Comparison of ENCODE assay signal across 8 mouse cellular contexts in genomic region chr11:51649889-51650199, GRCm38 (mm10). TPM values are rescaled to one million over a fixed set of nuclear protein-coding genes. Genes with fewer than 3 reads are reported as not detected.
DNase-seq lines count a peak whose midpoint lies in the region; ATAC-seq and TF ChIP-seq lines count a peak whose summit lies in the region.

No protein-coding gene starts in this region.

- no peak for DNase-seq in heart, postnatal 36 days
- DNase-seq in liver, embryonic 11.5 days (ENCODE audit: low spot score): peak; percentile 55
- no peak for DNase-seq in layer of hippocampus, adult 8-10 months (ENCODE audit: low spot score in 2 of 2)
- no peak for DNase-seq in gastrocnemius, adult 18-20 months (ENCODE audit: low spot score)

- intact Hi-C loops in heart, postnatal 36 days (cut with DNase I): loop anchor here (1.0 to 2.0 kb wide), 2 partner anchors 30 to 43 kb away; partner anchors contain the start of gene Hnrnpab

- TF ChIP-seq EP300 in ES-Bruce4 (IDR thresholded peaks at IDR 0.05; ENCODE audit: insufficient read depth, low read depth, low read length): no peak

- H3K36me3 ChIP-seq in heart, embryonic 12.5 days: peaks cover 10% of the 10 kb centered on the region
- peaks cover 21% of the 10 kb centered on the region for H3K36me3 ChIP-seq in ES-Bruce4 (ENCODE audit: control insufficient read depth, insufficient read depth, low read length, poor library complexity, severe bottlenecking)
- H3K36me3 ChIP-seq in forebrain, embryonic 12.5 days (replicated peaks): no peaks in the 10 kb centered on the region
- peaks cover 3% of the 10 kb centered on the region; the same call in 1 of the 2 replicates for H3K36me3 ChIP-seq in liver, embryonic 11.5 days (ENCODE audit: control insufficient read depth, insufficient read depth, low read length)
- no peaks in the 10 kb centered on the region for H3K36me3 ChIP-seq in neural tube, embryonic 14.5 days (ENCODE audit: control insufficient read depth, insufficient read depth, low read length)

- TF ChIP-seq POLR2A in ES-Bruce4 (IDR thresholded peaks at IDR 0.05; ENCODE audit: insufficient read depth, low read length): no peak

- H3K27me3 ChIP-seq in heart, embryonic 12.5 days (replicated peaks): peaks cover 9% of the 10 kb centered on the region
- H3K27me3 ChIP-seq in ES-Bruce4 (ENCODE audit: control insufficient read depth, insufficient read depth, low read length, poor library complexity, severe bottlenecking): no peaks in the 10 kb centered on the region
- peaks cover 34% of the 10 kb centered on the region for H3K27me3 ChIP-seq in forebrain, embryonic 12.5 days
- peaks cover 16% of the 10 kb centered on the region for H3K27me3 ChIP-seq in liver, embryonic 11.5 days (replicated peaks; ENCODE audit: control insufficient read depth, insufficient read depth, low read length)
- H3K27me3 ChIP-seq in neural tube, embryonic 14.5 days (ENCODE audit: control insufficient read depth, insufficient read depth, low read length): peaks cover 5% of the 10 kb centered on the region; the same call in 1 of the 2 replicates

- no peaks in the 10 kb centered on the region for H3K9me3 ChIP-seq in heart, embryonic 12.5 days (replicated peaks)
- H3K9me3 ChIP-seq in ES-Bruce4 (replicated peaks; ENCODE audit: control insufficient read depth, insufficient read depth, low read length, poor library complexity, severe bottlenecking): no peaks in the 10 kb centered on the region
- H3K9me3 ChIP-seq in forebrain, embryonic 12.5 days: no peaks in the 10 kb centered on the region
- no peaks in the 10 kb centered on the region for H3K9me3 ChIP-seq in liver, embryonic 11.5 days (ENCODE audit: control insufficient read depth, low read length)
- no peaks in the 10 kb centered on the region for H3K9me3 ChIP-seq in neural tube, embryonic 14.5 days (ENCODE audit: control insufficient read depth, low read length)

- WGBS in heart, embryonic 12.5 days: 4% methylated on average over 7 of the region's 7 CpGs
- WGBS in forebrain, embryonic 12.5 days: 2% methylated on average over 7 of the region's 7 CpGs
- WGBS in liver, embryonic 11.5 days: 2% methylated on average over 7 of the region's 7 CpGs
- whole genome bisulfite sequencing in neural tube, embryonic 14.5 days: 3% methylated on average over 7 of the region's 7 CpGs

- H3K4me1 ChIP-seq in heart, embryonic 12.5 days (replicated peaks): peaks cover 36% of the 10 kb centered on the region
- H3K4me1 ChIP-seq in ES-Bruce4 (ENCODE audit: control insufficient read depth, insufficient read depth, low read length): peaks cover 3% of the 10 kb centered on the region
- peaks cover 31% of the 10 kb centered on the region for H3K4me1 ChIP-seq in forebrain, embryonic 12.5 days
- peaks cover 13% of the 10 kb centered on the region for H3K4me1 ChIP-seq in liver, embryonic 11.5 days (replicated peaks; ENCODE audit: control insufficient read depth, insufficient read depth, low read length)
- H3K4me1 ChIP-seq in neural tube, embryonic 14.5 days (ENCODE audit: control insufficient read depth, insufficient read depth, low read length): peaks cover 15% of the 10 kb centered on the region

- peak overlapping the region; percentile 66 for H3K4me3 ChIP-seq in heart, embryonic 12.5 days
- peak overlapping the region; percentile 84 for H3K4me3 ChIP-seq in ES-Bruce4 (ENCODE audit: low read depth, low read length)
- H3K4me3 ChIP-seq in forebrain, embryonic 12.5 days (replicated peaks): peak overlapping the region; percentile 55
- peak overlapping the region; percentile 50 for H3K4me3 ChIP-seq in liver, embryonic 11.5 days (ENCODE audit: low read depth, low read length)
- H3K4me3 ChIP-seq in neural tube, embryonic 14.5 days (ENCODE audit: low read depth, low read length): peak overlapping the region; percentile 53

- H3K9ac ChIP-seq in heart, embryonic 12.5 days: peak overlapping the region; percentile 84
- H3K9ac ChIP-seq in ES-Bruce4 (ENCODE audit: low read depth, poor library complexity, severe bottlenecking): peak overlapping the region; percentile 67
- peak overlapping the region; percentile 68 for H3K9ac ChIP-seq in forebrain, embryonic 12.5 days
- peak overlapping the region; percentile 11; the same call in 1 of the 2 replicates for H3K9ac ChIP-seq in liver, embryonic 11.5 days (ENCODE audit: low read depth, low read length)
- peak overlapping the region; percentile 53 for H3K9ac ChIP-seq in neural tube, embryonic 14.5 days (replicated peaks; ENCODE audit: low read depth, low read length)

- no peak for TF ChIP-seq CTCF in ES-Bruce4 (IDR thresholded peaks at IDR 0.05; ENCODE audit: low read depth, low read length)

- H3K27ac ChIP-seq in heart, embryonic 12.5 days (ENCODE audit: poor library complexity, severe bottlenecking): no peak overlapping the region
- H3K27ac ChIP-seq in ES-Bruce4 (ENCODE audit: insufficient read depth, low read length): peak overlapping the region; percentile 77
- no peak overlapping the region for H3K27ac ChIP-seq in forebrain, embryonic 12.5 days
- no peak overlapping the region for H3K27ac ChIP-seq in liver, embryonic 11.5 days (ENCODE audit: low read depth, low read length)
- H3K27ac ChIP-seq in neural tube, embryonic 14.5 days (ENCODE audit: low read depth, low read length): no peak overlapping the region

- H3K4me2 ChIP-seq in heart, embryonic 12.5 days: peak overlapping the region; percentile 96
- peak overlapping the region; percentile 85 for H3K4me2 ChIP-seq in forebrain, embryonic 12.5 days
- H3K4me2 ChIP-seq in liver, embryonic 11.5 days: peak overlapping the region; percentile 91
- peak overlapping the region; percentile 70 for H3K4me2 ChIP-seq in neural tube, embryonic 14.5 days (ENCODE audit: low read depth, low read length)

- ATAC-seq in heart, embryonic 12.5 days (ENCODE audit: insufficient number of reproducible peaks, low FRiP score): no peak
- ATAC-seq in forebrain, embryonic 12.5 days (ENCODE audit: low FRiP score): no peak
- peak; percentile 14; the same call in 1 of the 2 replicates for ATAC-seq in liver, embryonic 11.5 days (replicated peaks; ENCODE audit: low FRiP score)
- ATAC-seq in neural tube, embryonic 14.5 days (ENCODE audit: low read depth): no peak

RNA-seq across cellular contexts. Expression of gene N4bp3, which starts 0.8 kb away (rescaled TPM):
- polyA plus RNA-seq in heart, embryonic 12.5 days (2016; fragmentation: Nextera tagmentation; extraction: Ambion mirVana): 7.8 and 8.4 TPM in 2 replicates
- total RNA-seq in heart, postnatal 36 days (2021): 10 to 100 TPM; 13.4 to 16.3 TPM
- 18.5 and 19.9 TPM in 2 replicates for polyA plus RNA-seq in ES-Bruce4 (2011; ENCODE audit: insufficient read depth, insufficient read length, low read depth, missing spikeins)
- 9.5 and 10.5 TPM in 2 replicates for polyA plus RNA-seq in forebrain, embryonic 12.5 days (2016; fragmentation: Nextera tagmentation; extraction: Ambion mirVana)
- polyA plus RNA-seq in liver, embryonic 11.5 days (2014; fragmentation: Nextera tagmentation; extraction: Ambion mirVana): 7.2 and 7.9 TPM in 2 replicates
- polyA plus RNA-seq in neural tube, embryonic 14.5 days (2014; fragmentation: Nextera tagmentation; extraction: Ambion mirVana): 16.2 and 17.7 TPM in 2 replicates
- total RNA-seq in layer of hippocampus, adult 8-10 months (2022): 10 to 100 TPM; 15.0 to 18.9 (median 15.7) TPM
- 1 to 10 TPM; 2.0 to 2.6 TPM for total RNA-seq in gastrocnemius, adult 18-20 months (2021)

RNA-seq across cellular contexts. Expression of gene D930048N14Rik, which starts 0.9 kb away (rescaled TPM):
- polyA plus RNA-seq in heart, embryonic 12.5 days (2016; fragmentation: Nextera tagmentation; extraction: Ambion mirVana): 0.77 and 1.0 TPM in 2 replicates
- total RNA-seq in heart, postnatal 36 days (2021): under 1 TPM; 0.33 to 0.62 TPM
- polyA plus RNA-seq in ES-Bruce4 (2011; ENCODE audit: insufficient read depth, insufficient read length, low read depth, missing spikeins): 10.1 and 10.6 TPM in 2 replicates
- 0.66 and 0.91 TPM in 2 replicates for polyA plus RNA-seq in forebrain, embryonic 12.5 days (2016; fragmentation: Nextera tagmentation; extraction: Ambion mirVana)
- 1.3 and 1.5 TPM in 2 replicates for polyA plus RNA-seq in liver, embryonic 11.5 days (2014; fragmentation: Nextera tagmentation; extraction: Ambion mirVana)
- 1.7 and 1.8 TPM in 2 replicates for polyA plus RNA-seq in neural tube, embryonic 14.5 days (2014; fragmentation: Nextera tagmentation; extraction: Ambion mirVana)
- 1 to 10 TPM; 1.3 to 2.5 (median 2.0) TPM for total RNA-seq in layer of hippocampus, adult 8-10 months (2022)
- under 1 TPM; 0.09 to 0.14 TPM for total RNA-seq in gastrocnemius, adult 18-20 months (2021)

RNA-seq across cellular contexts. Expression of gene Rmnd5b, which starts 14.1 kb away (rescaled TPM):
- 27.9 and 28.5 TPM in 2 replicates for polyA plus RNA-seq in heart, embryonic 12.5 days (2016; fragmentation: Nextera tagmentation; extraction: Ambion mirVana)
- 10 to 100 TPM; 14.5 to 16.0 TPM for total RNA-seq in heart, postnatal 36 days (2021)
- polyA plus RNA-seq in ES-Bruce4 (2011; ENCODE audit: insufficient read depth, insufficient read length, low read depth, missing spikeins): 17.9 and 20.2 TPM in 2 replicates
- 43.4 and 44.7 TPM in 2 replicates for polyA plus RNA-seq in forebrain, embryonic 12.5 days (2016; fragmentation: Nextera tagmentation; extraction: Ambion mirVana)
- polyA plus RNA-seq in liver, embryonic 11.5 days (2014; fragmentation: Nextera tagmentation; extraction: Ambion mirVana): 47.8 and 52.2 TPM in 2 replicates
- polyA plus RNA-seq in neural tube, embryonic 14.5 days (2014; fragmentation: Nextera tagmentation; extraction: Ambion mirVana): 81.8 and 93.5 TPM in 2 replicates
- 10 to 100 TPM; 52.4 to 58.6 (median 55.4) TPM for total RNA-seq in layer of hippocampus, adult 8-10 months (2022)
- 10 to 100 TPM; 10.7 to 12.7 TPM for total RNA-seq in gastrocnemius, adult 18-20 months (2021)

RNA-seq across cellular contexts. Expression of gene Nhp2, which starts 30.3 kb away (rescaled TPM):
- 89.6 and 91.9 TPM in 2 replicates for polyA plus RNA-seq in heart, embryonic 12.5 days (2016; fragmentation: Nextera tagmentation; extraction: Ambion mirVana)
- 10 to 100 TPM; 20.2 to 25.2 TPM for total RNA-seq in heart, postnatal 36 days (2021)
- polyA plus RNA-seq in ES-Bruce4 (2011; ENCODE audit: insufficient read depth, insufficient read length, low read depth, missing spikeins): 202 and 205 TPM in 2 replicates
- 126 and 131 TPM in 2 replicates for polyA plus RNA-seq in forebrain, embryonic 12.5 days (2016; fragmentation: Nextera tagmentation; extraction: Ambion mirVana)
- 347 and 349 TPM in 2 replicates for polyA plus RNA-seq in liver, embryonic 11.5 days (2014; fragmentation: Nextera tagmentation; extraction: Ambion mirVana)
- polyA plus RNA-seq in neural tube, embryonic 14.5 days (2014; fragmentation: Nextera tagmentation; extraction: Ambion mirVana): 104 and 112 TPM in 2 replicates
- 10 to 100 TPM; 31.8 to 48.9 (median 42.3) TPM for total RNA-seq in layer of hippocampus, adult 8-10 months (2022)
- total RNA-seq in gastrocnemius, adult 18-20 months (2021): 10 to 100 TPM; 24.2 to 28.1 TPM

RNA-seq across cellular contexts. Expression of gene 0610009B22Rik, which starts 38.8 kb away (rescaled TPM):
- 68.1 and 69.7 TPM in 2 replicates for polyA plus RNA-seq in heart, embryonic 12.5 days (2016; fragmentation: Nextera tagmentation; extraction: Ambion mirVana)
- total RNA-seq in heart, postnatal 36 days (2021): 10 to 100 TPM; 33.8 to 36.5 TPM
- 37.9 and 45.7 TPM in 2 replicates for polyA plus RNA-seq in ES-Bruce4 (2011; ENCODE audit: insufficient read depth, insufficient read length, low read depth, missing spikeins)
- 95.4 and 101 TPM in 2 replicates for polyA plus RNA-seq in forebrain, embryonic 12.5 days (2016; fragmentation: Nextera tagmentation; extraction: Ambion mirVana)
- polyA plus RNA-seq in liver, embryonic 11.5 days (2014; fragmentation: Nextera tagmentation; extraction: Ambion mirVana): 60.4 and 66.0 TPM in 2 replicates
- 103 and 115 TPM in 2 replicates for polyA plus RNA-seq in neural tube, embryonic 14.5 days (2014; fragmentation: Nextera tagmentation; extraction: Ambion mirVana)
- total RNA-seq in layer of hippocampus, adult 8-10 months (2022): 10 to 100 TPM; 32.5 to 42.6 (median 34.8) TPM
- 10 to 100 TPM; 40.2 to 46.1 TPM for total RNA-seq in gastrocnemius, adult 18-20 months (2021)

Comparison
In these comparisons a context has a peak if more than half of its experiments do, and no peak if none do; other contexts are left out.
1. H3K9ac ChIP-seq: peak in every context shown above with its lines; median percentile 84 in heart, embryonic 12.5 days; 68 in forebrain, embryonic 12.5 days; 67 in ES-Bruce4; 53 in neural tube, embryonic 14.5 days; 11 in liver, embryonic 11.5 days.